Mouse (Mus musculus): Measurements from ENCODE around the gene Rhd.

Rhd gene

DNA sequence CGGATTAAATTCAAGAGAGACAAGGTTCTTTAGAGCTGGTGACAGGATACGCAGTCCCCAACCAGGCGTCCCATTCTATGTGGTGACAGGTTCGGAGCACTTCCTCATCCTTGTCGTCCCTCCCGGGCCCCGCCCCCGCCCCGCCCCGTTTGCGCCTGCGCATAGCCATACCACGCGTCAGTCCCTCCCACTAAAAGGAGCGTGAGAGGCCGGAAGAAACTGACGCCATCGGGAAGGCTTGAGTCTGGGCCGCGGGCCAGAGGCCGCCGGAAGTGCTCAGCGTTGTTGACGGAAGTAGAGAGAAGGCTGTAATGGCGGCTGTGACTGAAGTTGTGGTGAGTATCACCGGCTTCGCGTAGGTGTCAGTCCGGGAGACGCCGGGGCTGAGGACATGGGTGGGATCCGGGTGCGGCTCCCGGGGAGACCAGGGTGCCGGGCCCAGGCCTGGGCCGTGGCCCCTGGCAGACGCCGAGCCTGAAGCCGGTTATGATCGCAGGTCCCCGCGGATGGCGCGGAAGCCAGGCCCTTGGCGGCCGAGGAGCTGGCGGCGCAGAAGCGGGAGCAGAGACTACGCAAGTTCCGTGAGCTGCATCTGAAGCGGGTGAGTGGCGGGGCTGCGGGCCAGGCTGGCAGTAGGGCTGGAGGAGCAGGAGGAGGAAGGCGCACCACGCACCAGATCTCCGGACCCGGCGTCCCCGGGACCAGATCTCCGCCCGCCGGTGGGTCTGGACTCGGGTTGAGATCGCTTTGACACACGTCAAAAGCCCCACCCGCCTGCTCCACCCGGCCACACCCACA is 66.5 kb downstream of the Rhd start, which contains the start of gene Syf2:
TSS of gene Syf2 (plus strand) at position 215 of the 798 bp plus-strand sequence.
- DNase-seq (ENCODE audit: low spot score): peak; percentile 94

DNA sequence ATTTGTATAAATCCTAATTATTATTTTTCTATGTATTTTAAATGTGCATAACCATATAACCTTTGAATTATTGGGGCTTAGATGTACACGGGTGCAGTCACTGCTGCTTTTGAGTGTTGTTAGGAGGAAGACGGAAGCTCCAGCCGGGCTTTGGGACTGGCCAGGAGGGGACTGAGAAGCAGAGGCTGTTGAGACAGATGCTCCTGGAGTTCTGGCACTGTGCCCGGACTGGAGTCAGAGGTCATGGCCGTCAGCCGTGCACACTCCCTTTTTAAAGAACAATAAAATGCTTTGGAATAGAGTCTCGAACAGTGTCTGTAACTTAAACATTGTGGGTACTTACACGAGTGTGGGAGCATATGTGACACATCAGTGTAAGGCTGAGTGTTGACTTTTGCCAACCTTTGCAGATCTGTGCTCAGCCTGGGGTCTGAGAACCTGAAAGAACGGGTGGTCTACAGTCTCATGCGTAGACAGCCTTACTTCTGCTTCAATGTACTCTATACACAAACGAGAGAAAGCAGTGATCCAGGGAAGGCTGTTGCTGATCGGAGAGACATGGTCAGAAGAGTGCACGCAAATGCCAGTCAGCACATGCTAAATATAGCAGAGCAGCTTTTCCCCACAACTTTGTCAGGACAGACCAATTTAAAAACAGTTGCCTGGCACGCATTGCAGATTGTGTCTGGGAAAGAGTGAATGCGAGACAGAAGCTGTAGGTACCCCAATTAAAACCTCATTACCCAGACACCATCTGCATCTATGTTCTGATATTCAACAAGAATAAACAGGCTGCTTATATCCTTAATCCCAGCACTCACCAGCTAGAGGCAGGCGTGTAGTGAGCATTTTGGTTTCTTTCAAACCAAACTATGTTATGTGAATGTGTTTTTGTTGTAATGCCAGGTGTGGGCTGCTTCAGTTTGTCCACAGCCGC is 73.2 kb downstream of the Rhd start:
- DNase-seq (ENCODE audit: low spot score): peak; percentile 79

DNA sequence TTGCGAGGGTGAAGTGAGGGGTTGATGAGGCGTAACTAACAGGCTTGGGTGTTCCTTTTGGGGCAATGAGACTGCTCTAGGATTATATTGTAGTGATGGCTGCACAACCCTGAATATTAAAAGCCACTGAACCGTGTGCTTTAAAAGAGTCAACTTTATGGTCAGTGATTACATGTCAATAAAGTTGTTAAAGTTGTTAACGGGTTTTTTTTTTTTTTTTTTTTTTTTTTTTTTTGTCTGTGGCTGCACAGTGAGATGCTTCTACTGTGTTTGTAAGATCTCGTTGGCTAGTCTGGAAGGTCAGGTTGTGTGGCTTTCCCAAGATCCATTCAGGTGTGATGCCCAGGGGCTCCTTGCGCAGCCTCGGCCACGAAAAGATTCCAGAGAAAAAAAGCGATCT is 75.6 kb downstream of the Rhd start:
- DNase-seq (ENCODE audit: low spot score): no peak

DNA sequence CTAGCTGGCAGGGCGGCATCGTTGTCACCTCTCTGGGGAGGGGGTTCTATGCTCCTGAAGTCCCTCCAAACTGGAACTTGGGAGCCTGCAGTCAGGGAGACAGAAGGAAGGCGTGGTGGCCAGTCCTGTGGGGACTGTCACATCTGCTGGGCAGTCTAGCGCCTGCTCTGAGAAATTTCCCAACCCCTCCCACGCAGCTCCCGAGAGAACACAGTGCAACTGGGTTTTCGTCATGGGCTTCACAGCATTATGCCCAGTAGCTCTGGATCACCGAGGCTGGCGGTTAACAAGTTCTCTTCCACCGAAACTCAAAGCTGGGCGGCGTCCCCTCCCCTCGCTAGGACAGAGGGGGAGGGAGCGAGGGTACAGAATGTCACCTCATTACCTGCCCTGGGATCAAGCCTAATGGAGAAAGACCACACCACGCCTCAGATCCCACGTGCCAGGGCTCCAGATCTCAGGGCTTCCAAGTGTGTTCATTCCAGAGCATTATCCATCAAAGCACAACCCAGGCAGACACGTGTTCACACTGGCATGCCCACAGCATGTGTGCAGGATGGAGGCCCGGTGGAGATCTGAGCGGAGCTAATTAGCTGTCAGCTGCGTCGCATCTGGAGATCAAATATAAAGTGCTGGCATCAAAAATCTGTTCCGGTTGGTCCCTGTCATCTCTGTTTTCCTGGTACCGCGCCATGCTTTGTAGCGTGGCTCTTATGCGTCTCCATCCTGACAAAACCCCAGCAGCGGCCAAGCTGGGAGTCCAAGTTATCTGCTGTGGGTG is 79.6 kb downstream of the Rhd start:
- no peak for DNase-seq (ENCODE audit: low spot score)

All from testis, postnatal 10 days (tissue).